Mouse (Mus musculus): ENCODE results near the gene Nr6a1. TPM values are rescaled to one million over a fixed set of nuclear protein-coding genes. Genes with fewer than 3 reads are reported as not detected.
A peak's percentile ranks its signal among the peaks of the same experiment; 100 is the strongest.

Gene Nr6a1
- total RNA-seq, 1 experiment from 2014 or later, result 1.7 TPM

- ATAC-seq (replicated peaks; ENCODE audit: low read depth, poor library complexity, severe bottlenecking), result no peak
These were observed 23.2 kb downstream of the Nr6a1 start for GRCm38 (mm10) chr2:38904290-38904689.

DNA sequence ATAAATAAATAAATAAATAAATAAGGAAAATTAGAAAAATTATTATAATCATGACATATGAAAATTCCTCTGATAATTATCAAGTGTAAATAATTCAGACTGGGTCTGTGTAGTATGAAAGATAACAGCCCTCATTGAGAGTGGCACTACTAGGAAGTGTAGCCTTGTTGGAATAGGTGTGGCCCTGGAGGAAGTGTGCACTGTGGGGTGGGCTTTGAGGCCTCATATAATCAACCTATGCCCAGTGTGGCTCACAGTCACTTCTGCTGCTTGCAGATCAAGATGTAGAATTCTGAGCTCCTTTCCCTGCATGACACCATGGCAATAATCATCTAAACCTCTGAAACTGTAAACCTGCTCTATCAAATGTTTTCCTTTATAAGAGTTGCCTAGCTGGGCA lies 24.6 kb downstream of the Nr6a1 start:
- no peak for ATAC-seq (replicated peaks; ENCODE audit: low read depth, poor library complexity, severe bottlenecking)

GRCm38 (mm10) chr2:38880907-38881672 lies 46.4 kb downstream of the Nr6a1 start:
- ATAC-seq (replicated peaks; ENCODE audit: low read depth, poor library complexity, severe bottlenecking), result no peak

GRCm38 (mm10) chr2:38874544-38875108 lies 52.9 kb downstream of the Nr6a1 start:
- no peak for ATAC-seq (replicated peaks; ENCODE audit: low read depth, poor library complexity, severe bottlenecking)

DNA sequence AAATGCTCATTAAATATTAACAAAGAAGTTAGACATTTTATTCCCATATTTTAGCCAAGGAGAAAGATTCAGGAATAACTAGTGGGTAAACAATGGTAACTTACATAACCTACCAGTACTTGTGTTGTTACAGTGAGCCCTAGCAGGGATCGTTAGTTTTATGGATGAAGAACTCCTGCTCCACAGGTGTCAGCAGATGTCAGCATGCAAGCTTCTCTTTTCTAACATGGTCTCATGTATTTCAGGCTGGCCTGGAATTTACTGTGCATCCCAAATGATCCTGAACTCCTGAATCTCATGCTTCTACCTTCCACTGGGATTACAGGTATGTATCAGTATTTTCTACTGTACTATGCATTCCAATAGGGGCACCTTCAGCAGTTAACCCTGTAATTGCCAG lies 54.8 kb downstream of the Nr6a1 start:
- no peak for ATAC-seq (replicated peaks; ENCODE audit: low read depth, poor library complexity, severe bottlenecking)

DNA sequence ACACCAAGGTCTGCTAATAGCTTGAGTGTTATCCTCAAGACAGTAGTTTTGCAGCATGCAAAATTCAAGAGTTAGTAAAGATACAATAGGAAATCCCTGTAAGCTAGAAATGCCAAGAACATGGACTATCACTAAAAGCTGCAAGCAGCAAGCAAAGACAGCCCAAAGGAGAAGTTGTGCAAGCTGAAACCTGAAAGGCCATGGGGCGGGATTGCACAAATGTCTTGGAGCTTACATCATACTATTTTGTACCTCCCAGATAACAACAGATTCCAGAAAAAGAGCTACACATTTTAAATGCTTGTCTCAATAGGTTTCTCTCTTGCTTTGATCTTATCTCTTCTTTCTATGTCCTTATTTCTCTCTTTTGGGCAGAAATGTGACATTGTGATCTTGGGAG lies 60.8 kb downstream of the Nr6a1 start:
- no peak for ATAC-seq (replicated peaks; ENCODE audit: low read depth, poor library complexity, severe bottlenecking)

DNA sequence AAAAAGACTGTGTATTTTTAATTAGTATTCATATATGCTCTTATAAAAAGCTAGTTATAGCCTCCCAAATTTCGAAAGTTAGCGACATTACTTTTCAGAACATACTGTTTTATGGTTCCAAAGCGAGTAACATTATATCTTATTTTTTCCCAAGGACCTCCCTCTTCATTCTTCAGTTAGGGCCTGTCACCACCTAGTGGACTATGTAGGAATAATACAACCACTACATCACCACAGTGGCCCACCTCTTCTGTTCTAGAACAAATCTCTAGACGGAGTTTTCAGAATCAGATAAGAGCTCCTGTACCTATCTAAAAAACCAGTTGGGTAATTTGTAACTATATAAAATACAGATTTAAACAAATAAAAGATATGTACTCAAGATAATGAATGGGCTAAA lies 63.5 kb downstream of the Nr6a1 start:
- peak; percentile 95 for ATAC-seq (replicated peaks; ENCODE audit: low read depth, poor library complexity, severe bottlenecking)

- no peak for ATAC-seq (replicated peaks; ENCODE audit: low read depth, poor library complexity, severe bottlenecking)
These were observed 75.7 kb downstream of the Nr6a1 start for GRCm38 (mm10) chr2:38851797-38852196.

- 0 out of 2 replicates have a peak, but pooled peaks have one; percentile 25 for ATAC-seq (replicated peaks; ENCODE audit: low read depth, poor library complexity, severe bottlenecking)
These were observed 81.2 kb downstream of the Nr6a1 start for GRCm38 (mm10) chr2:38846319-38846718.

DNA sequence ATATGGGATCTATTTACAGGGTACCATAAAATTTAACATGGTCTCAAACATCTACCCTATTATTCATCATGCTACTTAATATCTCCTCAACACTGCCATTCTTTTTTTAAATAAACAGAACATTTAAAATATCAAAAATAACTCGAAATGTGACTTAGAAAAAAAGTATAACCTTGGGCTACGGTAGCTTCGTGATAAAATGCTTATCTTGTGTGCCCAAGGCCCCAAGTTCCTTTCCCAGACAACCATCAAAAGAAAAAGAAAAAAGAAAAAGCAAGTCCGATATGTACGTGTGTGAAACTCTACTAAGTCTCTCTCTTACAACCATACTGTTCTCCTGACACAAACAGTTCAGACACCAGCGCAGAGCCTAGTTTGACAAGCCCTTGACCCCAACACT lies 92.0 kb downstream of the Nr6a1 start:
- no peak for ATAC-seq (replicated peaks; ENCODE audit: low read depth, poor library complexity, severe bottlenecking)

DNA sequence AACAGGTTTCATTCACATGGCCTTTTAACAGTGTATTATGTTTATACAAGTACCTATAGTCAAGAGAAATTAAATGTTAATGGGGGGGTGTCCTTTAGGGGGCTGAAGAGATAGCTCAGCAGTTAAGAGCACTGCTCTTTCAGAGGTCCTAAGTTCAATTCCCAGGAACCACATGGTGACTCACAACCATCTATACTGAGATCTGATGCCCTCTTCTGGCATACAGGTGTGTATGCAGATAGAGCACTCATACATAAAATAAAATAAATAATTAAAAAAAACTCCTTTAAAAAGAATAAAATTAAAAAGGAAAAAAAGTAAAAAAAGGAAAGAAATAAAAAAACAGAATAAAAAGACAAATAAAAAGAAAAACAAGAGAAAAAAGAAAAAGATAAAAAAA lies 95.5 kb downstream of the Nr6a1 start:
- no peak for ATAC-seq (replicated peaks; ENCODE audit: low read depth, poor library complexity, severe bottlenecking)

GRCm38 (mm10) chr2:38829521-38829920 lies 98.0 kb downstream of the Nr6a1 start:
- ATAC-seq (replicated peaks; ENCODE audit: low read depth, poor library complexity, severe bottlenecking), result no peak

DNA sequence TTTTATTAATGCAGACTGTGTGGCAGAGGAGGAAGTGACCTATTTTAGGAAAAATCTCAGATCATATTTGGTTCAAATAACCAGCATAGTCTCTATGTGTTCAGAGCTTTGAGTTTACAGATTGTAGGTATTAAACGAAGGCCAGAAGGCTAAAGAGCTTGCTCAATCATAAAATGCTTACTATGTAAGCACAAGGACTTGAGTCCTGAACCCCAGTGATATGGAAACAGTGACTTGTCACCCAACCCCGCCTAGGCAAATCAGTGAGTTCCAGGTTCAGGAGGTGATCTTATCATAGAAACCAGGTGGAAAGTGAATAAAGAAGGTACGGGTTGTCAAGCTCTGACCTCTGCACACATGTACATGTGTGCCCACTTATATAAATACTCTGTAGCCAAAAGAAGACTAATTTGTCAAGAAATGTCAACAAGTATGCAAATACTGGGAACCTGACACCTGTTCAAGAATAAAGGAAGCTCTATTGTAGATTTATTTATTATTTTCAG lies 99.6 kb downstream of the Nr6a1 start:
- no peak for ATAC-seq (replicated peaks; ENCODE audit: low read depth, poor library complexity, severe bottlenecking)

DNA sequence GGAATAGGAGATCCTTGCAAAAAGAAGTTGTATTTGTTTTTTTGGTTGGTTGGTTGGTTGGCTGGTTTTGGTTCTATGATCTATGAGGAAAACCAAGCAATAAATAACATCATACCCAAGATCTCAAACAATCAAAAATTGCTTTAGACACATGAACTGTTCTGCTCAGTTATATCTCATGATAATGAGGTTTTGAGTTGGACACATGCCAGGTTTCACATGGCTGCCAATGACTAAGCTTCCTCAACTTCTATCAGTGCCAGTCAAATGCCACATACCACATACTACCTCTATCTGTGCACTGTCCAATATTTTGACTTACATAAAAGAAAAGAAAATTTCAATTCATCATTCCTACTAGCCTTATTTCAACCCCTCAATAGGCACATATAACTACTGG lies 101.3 kb downstream of the Nr6a1 start:
- ATAC-seq (replicated peaks; ENCODE audit: low read depth, poor library complexity, severe bottlenecking), result peak; percentile 33

GRCm38 (mm10) chr2:38824791-38825768 lies 102.4 kb downstream of the Nr6a1 start:
- ATAC-seq (replicated peaks; ENCODE audit: low read depth, poor library complexity, severe bottlenecking), result peak; percentile 20; the same call in 1 of the 2 replicates

- peak; percentile 72 for ATAC-seq (replicated peaks; ENCODE audit: low read depth, poor library complexity, severe bottlenecking)
These were observed 103.4 kb downstream of the Nr6a1 start for GRCm38 (mm10) chr2:38823912-38824583.

DNA sequence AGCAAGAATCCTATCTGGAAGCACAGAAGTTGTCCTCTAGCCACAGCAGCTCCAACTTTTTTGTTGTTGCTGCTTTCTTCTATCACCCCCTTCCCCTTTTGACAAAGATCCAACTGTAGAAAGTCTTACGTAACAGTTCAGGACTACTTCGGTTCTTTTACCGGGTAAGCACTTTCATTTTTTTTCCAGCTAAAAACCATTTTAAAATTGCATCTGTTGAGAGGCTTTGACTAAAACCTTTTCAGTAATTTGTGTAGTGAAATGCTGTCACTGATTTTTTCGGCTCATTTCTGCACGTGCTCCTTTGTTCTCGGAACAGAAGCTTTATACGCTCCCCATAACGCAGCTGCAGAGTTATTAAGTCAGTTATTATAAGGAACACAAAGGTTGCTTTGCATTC lies 104.1 kb downstream of the Nr6a1 start:
- ATAC-seq (replicated peaks; ENCODE audit: low read depth, poor library complexity, severe bottlenecking), result peak; percentile 34

DNA sequence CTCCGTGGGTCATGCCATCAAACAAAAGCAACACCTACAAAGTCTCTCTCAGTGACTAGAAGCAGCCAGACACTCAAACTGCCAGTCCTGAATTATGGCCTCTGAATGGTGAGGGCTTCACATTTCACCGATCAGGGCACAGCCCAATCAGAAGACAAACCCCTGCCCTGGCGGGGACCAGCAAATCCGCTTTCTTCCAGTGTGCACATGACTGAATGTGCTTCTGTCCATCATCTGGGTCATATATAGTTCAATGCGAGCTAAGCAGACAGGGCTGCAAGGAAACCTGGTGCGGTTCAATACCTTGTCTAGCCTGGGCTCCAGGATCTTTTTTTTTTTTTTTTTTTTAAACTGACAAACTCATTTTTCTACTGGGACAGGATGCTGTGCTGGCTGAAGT lies 104.5 kb downstream of the Nr6a1 start:
- peak; percentile 81 for ATAC-seq (replicated peaks; ENCODE audit: low read depth, poor library complexity, severe bottlenecking)

- ATAC-seq (replicated peaks; ENCODE audit: low read depth, poor library complexity, severe bottlenecking), result no peak
These were observed 110.0 kb downstream of the Nr6a1 start for GRCm38 (mm10) chr2:38817487-38817886.

DNA sequence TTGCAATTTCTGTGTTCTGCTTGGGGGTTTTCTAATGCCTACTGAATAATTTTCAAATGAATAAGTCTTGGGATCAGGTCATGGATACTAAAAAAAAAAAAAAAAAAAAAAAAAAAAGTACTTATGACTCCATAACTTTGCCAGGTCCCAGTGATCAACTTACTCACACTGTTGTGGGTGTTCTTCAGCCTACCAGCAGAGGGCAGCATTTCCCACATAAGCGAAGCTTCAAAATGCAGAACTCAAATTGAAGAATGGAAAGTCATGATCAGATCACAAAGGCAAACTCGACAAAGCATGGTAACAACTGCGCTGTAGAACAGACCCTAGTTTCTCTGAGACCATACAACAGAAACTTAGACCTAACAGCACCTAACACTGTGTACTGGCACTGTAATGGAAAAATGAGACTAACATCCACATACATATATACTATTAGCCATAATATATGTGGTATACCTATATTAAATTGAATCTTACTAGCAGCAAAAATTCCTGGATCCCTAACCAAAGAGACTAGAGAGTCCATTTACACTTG lies 130.3 kb downstream of the Nr6a1 start:
- ATAC-seq (replicated peaks; ENCODE audit: low read depth, poor library complexity, severe bottlenecking), result peak; percentile 97
